Mouse (Mus musculus): ENCODE measurements around the gene Ccdc51.

DNA sequence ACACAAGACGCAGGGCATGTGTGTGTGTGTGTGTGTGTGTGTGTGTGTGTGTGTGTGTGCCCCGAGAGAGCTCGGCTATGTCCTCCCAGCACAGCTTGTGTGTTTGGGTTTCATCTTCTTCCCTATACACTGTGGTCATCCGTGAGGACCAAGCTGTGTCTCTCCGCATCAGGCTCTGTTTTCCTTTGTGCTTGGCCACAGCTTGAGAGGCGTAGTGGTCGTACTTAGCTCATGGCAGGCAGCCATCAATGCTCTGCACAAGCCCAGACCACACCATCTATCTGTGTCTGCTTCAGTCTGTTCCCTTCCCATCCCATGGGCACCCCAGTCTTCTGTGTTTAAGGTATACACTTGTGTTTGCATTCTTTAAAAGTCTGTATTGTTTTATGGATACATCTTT lies 40.9 kb upstream of the Ccdc51 start:
- TF ChIP-seq POLR2A (IDR thresholded peaks at IDR 0.05; ENCODE audit: control insufficient read depth, low read depth, low read length) = no peak
- TF ChIP-seq CTCF (IDR thresholded peaks at IDR 0.05; ENCODE audit: control insufficient read depth, insufficient read depth, insufficient replicate concordance, low read depth, low read length) = no peak
